Mouse (Mus musculus) ES-E14 (cell line): ENCODE data around the gene Cycs. TPM values are rescaled to one million over a fixed set of nuclear protein-coding genes. Genes with fewer than 3 reads are reported as not detected.

Experiments
- DNase-seq: peaks from one replicate; pipeline ENCODE4 v3.0.0-alpha.2; 2013; ENCODE audit warnings: low read depth, low spot score
- H3K27ac ChIP-seq: 2 replicates; pipeline ENCODE4 v1.5.1; 2012; ENCODE audit warnings: low read depth, mild to moderate bottlenecking, low read length, moderate library complexity, mixed read lengths; ENCODE audit not compliant: poor library complexity, insufficient read depth, severe bottlenecking
- H3K36me3 ChIP-seq: 2 replicates; pipeline ENCODE4 v1.6.1; 2012; ENCODE audit warnings: mild to moderate bottlenecking, low read length, moderate library complexity, mixed read lengths; ENCODE audit not compliant: control insufficient read depth, poor library complexity, insufficient read depth, severe bottlenecking
- H3K4me1 ChIP-seq, 2 experiments: fragments of 150-350 bp in 1 of 2; sonication (generic) in 1 of 2; 2 replicates each; pipeline ENCODE4 v1.6.1; 2012; ENCODE audit warnings: low read length in 2 of 2, mild to moderate bottlenecking in 1 of 2, mixed read lengths in 1 of 2; ENCODE audit not compliant: control insufficient read depth in 2 of 2, insufficient read depth in 2 of 2, poor library complexity in 1 of 2
- H3K4me3 ChIP-seq, 2 experiments: fragments of 150-350 bp in 1 of 2; sonication (generic) in 1 of 2; 2 replicates each; pipeline ENCODE4 v1.5.1; 2012; ENCODE audit warnings: low read length in 2 of 2, low read depth in 1 of 2, mild to moderate bottlenecking in 1 of 2, mixed read lengths in 1 of 2; ENCODE audit not compliant: insufficient read depth in 1 of 2, poor library complexity in 1 of 2, severe bottlenecking in 1 of 2
- H3K9ac ChIP-seq: 2 replicates; pipeline ENCODE4 v1.6.1; 2012; ENCODE audit warnings: low read depth, mild to moderate bottlenecking, low read length, mixed read lengths; ENCODE audit not compliant: poor library complexity, insufficient read depth, severe bottlenecking
- H3K9me3 ChIP-seq: fragments of 150-350 bp; sonication (generic); 2 replicates; pipeline ENCODE4 v1.6.1; 2012; ENCODE audit warnings: low read depth, mild to moderate bottlenecking, low read length; ENCODE audit not compliant: control insufficient read depth, insufficient read depth
- CHD2 ChIP-seq: IDR thresholded peaks from 2 replicates; pipeline ENCODE4 v1.6.1; 2014; ENCODE audit warnings: mild to moderate bottlenecking, low read depth, low read length, inconsistent platforms
- HCFC1 ChIP-seq: IDR thresholded peaks from 2 replicates; pipeline ENCODE4 v1.6.1; 2012; ENCODE audit warnings: low read length, inconsistent platforms, borderline replicate concordance; ENCODE audit not compliant: insufficient read depth
- MAFK ChIP-seq: IDR thresholded peaks from 2 replicates; pipeline ENCODE4 v1.6.1; 2014; ENCODE audit warnings: mild to moderate bottlenecking, low read depth, low read length, inconsistent platforms; ENCODE audit not compliant: insufficient read depth
- ZC3H11A ChIP-seq: IDR thresholded peaks from 2 replicates; pipeline ENCODE4 v1.6.1; 2012; ENCODE audit warnings: low read depth, mild to moderate bottlenecking, inconsistent platforms, low read length, borderline replicate concordance
- ZNF384 ChIP-seq: IDR thresholded peaks from 2 replicates; pipeline ENCODE4 v1.6.1; 2012; ENCODE audit warnings: low read depth, low read length, inconsistent platforms
- in situ Hi-C, 2 experiments: fragments of 600-800 bp; cut with MboI; formaldehyde crosslinking; loops; one replicate each; pipeline ENCODE4 v1.15.1; 2025; ENCODE audit warnings: low sequenced_read_pairs in 2 of 2, inconsistent platforms in 1 of 2; ENCODE audit not compliant: unreplicated experiment in 2 of 2
- total RNA-seq: library from RNA; depleted of rRNA; stranded (reverse); fragments of 300-350 nt; gene quantifications from 2 replicates; pipeline ENCODE4 v1.2.3, GENCODE M21; 2012

Cycs gene
- total RNA-seq, 1 experiment = 52.1 TPM

- in situ Hi-C loops = no loop called here
- H3K4me1 ChIP-seq = no peaks in the 10 kb centered on the region
- no peaks in the 10 kb centered on the region for H3K9me3 ChIP-seq
- H3K36me3 ChIP-seq = no peaks in the 10 kb centered on the region
- no peak for TF ChIP-seq HCFC1
- no peak for TF ChIP-seq ZC3H11A
- TF ChIP-seq CHD2 = no peak
- TF ChIP-seq MAFK = no peak
- TF ChIP-seq ZNF384 = no peak
- H3K27ac ChIP-seq = no peak overlapping the region
- H3K4me3 ChIP-seq = no peak overlapping the region
- DNase-seq = no peak
- no peak overlapping the region for H3K9ac ChIP-seq
Observed at GRCm38 (mm10) chr6:50586316-50586715, 20.0 kb upstream of the Cycs start.

DNA sequence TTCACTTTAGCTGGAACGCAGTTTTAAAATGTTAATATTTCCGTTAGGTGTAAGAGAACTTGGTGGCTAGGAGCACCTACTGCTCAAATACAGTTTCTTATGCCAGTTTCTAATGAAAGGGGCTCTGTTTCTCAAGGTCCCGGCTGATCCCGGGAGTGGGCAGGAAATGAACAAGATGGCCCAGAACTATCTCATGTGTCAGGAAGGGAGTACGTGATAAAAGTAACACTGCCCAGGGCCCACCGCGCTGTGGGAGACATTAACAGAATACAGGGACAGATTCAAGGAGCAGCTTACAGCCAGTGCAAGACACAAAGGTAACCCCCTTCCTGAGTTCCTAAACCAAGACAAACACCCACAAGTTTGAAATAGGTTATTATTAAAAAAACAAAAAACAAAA, 19.4 kb upstream of the Cycs start:
- no peak for DNase-seq
- no peaks in the 10 kb centered on the region for H3K4me1 ChIP-seq
- H3K27ac ChIP-seq = no peak overlapping the region
- in situ Hi-C loops = no loop called here
- no peak overlapping the region for H3K9ac ChIP-seq
- no peak for TF ChIP-seq MAFK
- no peak for TF ChIP-seq CHD2
- TF ChIP-seq ZC3H11A = no peak
- TF ChIP-seq HCFC1 = no peak
- no peak for TF ChIP-seq ZNF384
- no peaks in the 10 kb centered on the region for H3K36me3 ChIP-seq
- H3K4me3 ChIP-seq = no peak overlapping the region
- no peaks in the 10 kb centered on the region for H3K9me3 ChIP-seq

GRCm38 (mm10) chr6:50571661-50572060, 5.3 kb upstream of the Cycs start:
- no peak for TF ChIP-seq ZNF384
- no peak for TF ChIP-seq ZC3H11A
- TF ChIP-seq HCFC1 = no peak
- no peak for TF ChIP-seq CHD2
- no peak for TF ChIP-seq MAFK
- no peak overlapping the region for H3K9ac ChIP-seq
- in situ Hi-C loops = no loop called here
- no peak for DNase-seq
- no peak overlapping the region for H3K27ac ChIP-seq
- no peak overlapping the region for H3K4me3 ChIP-seq
- no peaks in the 10 kb centered on the region for H3K36me3 ChIP-seq
- no peaks in the 10 kb centered on the region for H3K4me1 ChIP-seq
- H3K9me3 ChIP-seq = no peaks in the 10 kb centered on the region

- H3K27ac ChIP-seq = peak overlapping the region; percentile 15
- H3K4me3 ChIP-seq = peak overlapping the region; percentile 62 to 82
- peaks cover 3% of the 10 kb centered on the region; the same call in 1 of the 2 replicates for H3K36me3 ChIP-seq
- H3K9ac ChIP-seq = peak overlapping the region; percentile 74
- TF ChIP-seq ZNF384 = no peak
- TF ChIP-seq ZC3H11A = no peak
- no peak for TF ChIP-seq MAFK
- TF ChIP-seq CHD2 = no peak
- no peak for TF ChIP-seq HCFC1
- DNase-seq = no peak
- in situ Hi-C loops = no loop called here
- H3K4me1 ChIP-seq = no peaks in the 10 kb centered on the region
- H3K9me3 ChIP-seq = no peaks in the 10 kb centered on the region
Observed at GRCm38 (mm10) chr6:50566997-50567255, 588 bp upstream of the Cycs start.

GRCm38 (mm10) chr6:50563651-50564050, 2.7 kb downstream of the Cycs start:
- Histone ChIP-seq H3K9me3 (no peaks in the 10 kb centered on the region), H3K4me1 (no peaks in the 10 kb centered on the region), H3K9ac (no peak overlapping the region), H3K27ac (no peak overlapping the region), H3K36me3 (peaks cover 3% of the 10 kb centered on the region; the same call in 1 of the 2 replicates), H3K4me3 (no peak overlapping the region)
- in situ Hi-C loops = no loop called here
- TF ChIP-seq MAFK (no peak), ZNF384 (no peak), CHD2 (no peak)
- DNase-seq = no peak
